Mouse (Mus musculus): ENCODE data around the gene Spi1.

GRCm38 (mm10) chr2:91130126-91130525, 47.9 kb downstream of the Spi1 start:
- no peak for TF ChIP-seq CTCF (IDR thresholded peaks at IDR 0.05; ENCODE audit: borderline replicate concordance, insufficient read depth, low read depth, low read length)
- no peak for TF ChIP-seq POLR2A (IDR thresholded peaks at IDR 0.05; ENCODE audit: borderline replicate concordance, insufficient read depth, low read length)
